Mouse (Mus musculus): ENCODE data around the gene Mrpl21. TPM values are rescaled to one million over a fixed set of nuclear protein-coding genes. Genes with fewer than 3 reads are reported as not detected.

The Mrpl21 gene
- polyA plus RNA-seq, 1 experiment from 2014 or later: 121 TPM

DNA sequence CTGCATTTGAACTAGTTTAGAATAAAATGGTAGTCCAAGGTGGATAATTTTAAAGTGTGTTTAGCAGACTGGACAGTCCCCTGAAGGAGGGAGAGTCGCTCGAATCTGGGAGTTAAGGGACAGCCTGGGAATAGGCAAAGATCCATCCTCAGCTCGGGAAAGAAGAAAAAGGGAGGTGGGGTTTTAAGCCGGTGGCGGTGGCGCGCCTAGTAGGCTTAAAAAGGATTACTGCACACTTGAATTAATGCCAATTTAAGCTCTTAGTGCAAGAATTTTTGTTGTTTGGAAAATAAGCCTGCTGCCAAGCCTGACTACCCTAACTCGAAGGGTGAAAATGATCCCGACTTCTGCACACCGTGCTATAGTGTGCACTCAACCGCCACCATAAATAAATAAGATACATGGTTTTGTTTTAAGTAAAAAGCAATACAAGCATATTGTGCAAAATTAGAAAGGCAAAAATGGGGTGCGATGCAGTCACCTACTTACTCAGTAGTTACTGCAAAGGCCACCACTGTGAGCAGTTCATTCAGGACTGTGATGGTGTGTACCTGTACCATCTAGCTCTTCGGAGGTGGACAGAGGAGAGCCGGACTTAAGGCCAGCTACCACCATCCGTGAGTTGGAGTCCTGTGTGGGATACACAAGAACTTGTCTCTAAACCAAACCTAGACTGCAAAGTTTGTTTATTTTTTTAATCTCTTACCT, 43.2 kb downstream of the Mrpl21 start:
- H3K4me2 ChIP-seq (ENCODE audit: low read depth): peak overlapping the region; percentile 78
- no peak for ATAC-seq (ENCODE audit: insufficient read depth, low FRiP score, low TSS enrichment)
- no peak overlapping the region for H3K9ac ChIP-seq (ENCODE audit: low read length)
- no peaks in the 10 kb centered on the region for H3K9me3 ChIP-seq (ENCODE audit: control insufficient read depth, low read length)
- 46% methylated on average over 15 of the region's 15 CpGs for WGBS
- H3K4me1 ChIP-seq (ENCODE audit: control insufficient read depth, insufficient read depth, low read length): peaks cover 8% of the 10 kb centered on the region; the same call in 1 of the 2 replicates
- no peaks in the 10 kb centered on the region for H3K36me3 ChIP-seq (ENCODE audit: control insufficient read depth, insufficient read depth, low read length)
- peak overlapping the region; percentile 34 for H3K4me3 ChIP-seq (ENCODE audit: low read depth, low read length)
- DNase-seq (ENCODE audit: low spot score): no peak
- no peak overlapping the region for H3K27ac ChIP-seq (ENCODE audit: low read depth, low read length)
- peaks cover 25% of the 10 kb centered on the region for H3K27me3 ChIP-seq (ENCODE audit: control insufficient read depth, insufficient read depth, low read length)

DNA sequence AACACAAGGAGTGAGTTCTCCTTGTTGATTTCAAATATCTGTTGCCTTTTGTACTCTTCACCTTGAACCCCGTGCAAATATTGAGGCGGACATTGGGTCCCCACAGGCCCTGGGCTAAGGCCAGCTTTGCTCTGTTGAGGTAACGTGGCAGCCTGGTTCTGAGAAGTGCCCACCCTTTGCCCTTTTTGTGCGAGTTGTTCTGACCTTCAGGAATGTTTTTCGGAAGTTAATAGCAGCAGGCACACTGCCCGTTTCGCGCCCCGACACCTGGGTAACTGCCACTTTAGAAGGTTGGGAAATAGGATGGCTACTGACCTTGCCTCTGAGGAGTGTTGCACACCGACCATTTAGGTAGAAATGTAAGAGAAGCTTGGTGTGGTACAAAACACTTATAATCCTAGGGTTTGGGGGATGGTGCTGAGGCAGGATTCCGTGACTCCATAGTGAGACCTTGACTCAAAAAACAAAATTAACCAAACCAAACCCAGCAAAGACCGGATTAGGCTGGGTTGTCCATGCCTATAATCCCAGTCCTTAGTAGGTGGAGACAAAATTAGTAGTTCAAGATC, 43.9 kb downstream of the Mrpl21 start:
- Histone ChIP-seq H3K9ac (ENCODE audit: low read length) (no peak overlapping the region), H3K27ac (ENCODE audit: low read depth, low read length) (no peak overlapping the region), H3K4me2 (ENCODE audit: low read depth) (no peak overlapping the region), H3K4me1 (ENCODE audit: control insufficient read depth, insufficient read depth, low read length) (peaks cover 8% of the 10 kb centered on the region; the same call in 1 of the 2 replicates), H3K4me3 (ENCODE audit: low read depth, low read length) (no peak overlapping the region), H3K27me3 (ENCODE audit: control insufficient read depth, insufficient read depth, low read length) (peaks cover 21% of the 10 kb centered on the region), H3K36me3 (ENCODE audit: control insufficient read depth, insufficient read depth, low read length) (no peaks in the 10 kb centered on the region), H3K9me3 (ENCODE audit: control insufficient read depth, low read length) (no peaks in the 10 kb centered on the region)
- DNase-seq (ENCODE audit: low spot score): no peak
- no peak for ATAC-seq (ENCODE audit: insufficient read depth, low FRiP score, low TSS enrichment)
- WGBS: 86% methylated on average over 12 of the region's 12 CpGs

DNA sequence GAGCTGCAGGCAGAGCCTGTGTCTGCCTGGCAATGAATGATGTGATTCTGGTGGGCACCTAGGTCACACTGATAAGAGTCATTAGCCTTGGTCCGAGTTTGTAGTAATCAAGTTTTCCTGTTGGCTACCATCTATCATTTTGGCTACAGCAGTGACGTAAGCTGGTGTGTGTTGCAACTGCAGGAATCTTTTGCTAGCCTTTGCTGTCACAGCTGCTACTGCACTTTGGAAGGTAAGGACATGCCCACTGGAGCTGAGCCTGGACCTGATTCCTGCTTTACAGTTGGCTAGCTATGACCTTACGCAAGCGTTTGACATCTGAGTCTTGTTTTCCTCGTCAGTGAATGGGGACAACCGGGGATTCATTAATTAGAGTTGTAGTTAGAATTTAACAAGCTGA, 50.5 kb downstream of the Mrpl21 start:
- ATAC-seq (ENCODE audit: insufficient read depth, low FRiP score, low TSS enrichment): no peak
- H3K9me3 ChIP-seq (ENCODE audit: control insufficient read depth, low read length): no peaks in the 10 kb centered on the region
- no peak overlapping the region for H3K27ac ChIP-seq (ENCODE audit: low read depth, low read length)
- H3K36me3 ChIP-seq (ENCODE audit: control insufficient read depth, insufficient read depth, low read length): no peaks in the 10 kb centered on the region
- no peaks in the 10 kb centered on the region for H3K27me3 ChIP-seq (ENCODE audit: control insufficient read depth, insufficient read depth, low read length)
- no peak overlapping the region for H3K9ac ChIP-seq (ENCODE audit: low read length)
- H3K4me3 ChIP-seq (ENCODE audit: low read depth, low read length): no peak overlapping the region
- no peaks in the 10 kb centered on the region for H3K4me1 ChIP-seq (ENCODE audit: control insufficient read depth, insufficient read depth, low read length)
- H3K4me2 ChIP-seq (ENCODE audit: low read depth): no peak overlapping the region
- WGBS: 81% methylated on average over 6 of the region's 6 CpGs
- no peak for DNase-seq (ENCODE audit: low spot score)

DNA sequence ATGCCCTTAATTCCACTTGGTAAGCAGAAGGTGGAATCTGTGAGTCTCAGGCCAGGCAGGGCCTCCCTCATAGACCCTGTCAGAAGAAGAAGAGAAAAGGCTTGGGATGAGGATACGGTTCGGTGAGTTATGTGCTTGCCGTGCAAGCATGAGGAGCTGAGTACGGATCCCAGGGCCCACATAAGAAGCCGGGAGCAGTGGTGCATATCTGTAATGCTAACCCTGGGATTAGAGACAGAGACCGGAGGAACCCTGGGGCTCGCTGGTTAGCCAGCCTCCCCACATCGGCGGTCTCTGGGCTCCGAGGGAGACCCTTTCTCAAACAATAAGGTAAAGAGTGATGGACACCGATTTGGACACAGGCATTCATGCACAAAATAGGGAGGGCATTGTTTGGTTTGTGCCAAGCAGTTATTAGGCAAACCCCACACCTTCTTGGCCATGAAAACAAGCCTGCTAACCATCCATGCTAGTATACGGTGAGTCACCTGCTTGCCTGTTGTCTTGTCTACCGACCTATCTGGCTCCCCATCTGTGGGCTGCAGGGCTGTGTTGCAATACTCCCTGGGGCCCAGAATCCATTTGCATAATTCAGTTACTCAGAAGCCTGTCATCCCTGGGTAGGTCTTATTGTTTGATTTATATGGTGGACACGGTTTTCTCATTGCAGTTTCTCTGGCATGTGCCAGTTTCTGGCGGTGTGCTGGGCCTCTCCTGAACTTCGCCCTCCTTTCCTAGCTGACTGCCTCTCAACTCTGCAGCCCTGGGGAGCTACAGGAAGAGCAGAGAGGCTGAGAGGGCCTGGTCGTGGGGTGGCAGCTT, 51.2 kb downstream of the Mrpl21 start:
- Histone ChIP-seq H3K27ac (ENCODE audit: low read depth, low read length) (no peak overlapping the region), H3K9ac (ENCODE audit: low read length) (no peak overlapping the region), H3K9me3 (ENCODE audit: control insufficient read depth, low read length) (no peaks in the 10 kb centered on the region), H3K36me3 (ENCODE audit: control insufficient read depth, insufficient read depth, low read length) (no peaks in the 10 kb centered on the region), H3K27me3 (ENCODE audit: control insufficient read depth, insufficient read depth, low read length) (no peaks in the 10 kb centered on the region), H3K4me1 (ENCODE audit: control insufficient read depth, insufficient read depth, low read length) (no peaks in the 10 kb centered on the region), H3K4me2 (ENCODE audit: low read depth) (no peak overlapping the region), H3K4me3 (ENCODE audit: low read depth, low read length) (no peak overlapping the region)
- WGBS: 74% methylated on average over 17 of the region's 17 CpGs
- DNase-seq (ENCODE audit: low spot score) (no peak), ATAC-seq (ENCODE audit: insufficient read depth, low FRiP score, low TSS enrichment) (no peak)

DNA sequence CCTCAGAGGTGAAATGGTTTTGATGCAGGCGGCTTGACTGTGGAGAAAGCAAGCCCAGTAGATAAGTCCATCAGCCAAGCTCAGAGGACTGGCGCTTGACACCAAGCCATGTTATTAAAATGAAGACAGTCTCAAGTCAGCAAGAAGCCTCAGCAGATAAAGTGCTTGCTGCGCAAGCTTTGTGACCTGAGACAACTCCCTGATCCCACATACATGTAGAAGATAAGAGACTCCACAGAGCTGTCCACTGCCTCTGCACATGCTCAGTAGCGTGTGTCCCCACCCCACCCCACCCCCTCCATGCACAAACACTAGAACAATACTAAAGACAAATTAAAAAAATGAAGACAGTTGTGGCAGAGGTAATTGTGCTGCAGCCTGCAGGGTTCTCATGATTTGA, 51.8 kb downstream of the Mrpl21 start:
- no peak overlapping the region for H3K4me3 ChIP-seq (ENCODE audit: low read depth, low read length)
- DNase-seq (ENCODE audit: low spot score) (no peak), ATAC-seq (ENCODE audit: insufficient read depth, low FRiP score, low TSS enrichment) (no peak)
- no peak overlapping the region for H3K9ac ChIP-seq (ENCODE audit: low read length)
- no peaks in the 10 kb centered on the region for H3K27me3 ChIP-seq (ENCODE audit: control insufficient read depth, insufficient read depth, low read length)
- no peak overlapping the region for H3K27ac ChIP-seq (ENCODE audit: low read depth, low read length)
- no peaks in the 10 kb centered on the region for H3K4me1 ChIP-seq (ENCODE audit: control insufficient read depth, insufficient read depth, low read length)
- no peak overlapping the region for H3K4me2 ChIP-seq (ENCODE audit: low read depth)
- WGBS: 86% methylated on average over 4 of the region's 4 CpGs
- no peaks in the 10 kb centered on the region for H3K9me3 ChIP-seq (ENCODE audit: control insufficient read depth, low read length)
- H3K36me3 ChIP-seq (ENCODE audit: control insufficient read depth, insufficient read depth, low read length): no peaks in the 10 kb centered on the region

DNA sequence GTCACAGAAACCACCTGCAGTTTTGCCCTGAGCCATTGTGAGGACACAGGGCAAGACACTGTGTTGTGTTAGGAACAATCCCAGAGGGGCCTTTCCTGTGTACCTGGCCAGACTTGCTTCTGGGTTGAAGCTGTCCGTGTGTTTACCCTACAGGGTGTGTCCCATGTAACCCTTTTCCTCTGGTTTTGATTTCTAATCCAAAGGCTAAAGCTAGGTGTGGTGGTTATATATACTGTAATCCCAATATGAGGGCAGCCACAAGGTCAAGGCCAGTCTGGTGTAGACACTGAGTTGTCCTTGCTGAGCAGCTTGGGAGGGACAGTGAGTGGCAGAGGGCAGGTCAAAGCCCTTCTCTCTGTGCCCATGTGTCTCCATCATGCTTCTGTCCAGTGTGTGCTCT, 53.2 kb downstream of the Mrpl21 start:
- no peak for ATAC-seq (ENCODE audit: insufficient read depth, low FRiP score, low TSS enrichment)
- H3K4me1 ChIP-seq (ENCODE audit: control insufficient read depth, insufficient read depth, low read length): no peaks in the 10 kb centered on the region
- 70% methylated on average over 1 of the region's 1 CpGs for WGBS
- no peak overlapping the region for H3K4me2 ChIP-seq (ENCODE audit: low read depth)
- H3K27me3 ChIP-seq (ENCODE audit: control insufficient read depth, insufficient read depth, low read length): no peaks in the 10 kb centered on the region
- H3K9me3 ChIP-seq (ENCODE audit: control insufficient read depth, low read length): no peaks in the 10 kb centered on the region
- no peak for DNase-seq (ENCODE audit: low spot score)
- no peak overlapping the region for H3K27ac ChIP-seq (ENCODE audit: low read depth, low read length)
- no peak overlapping the region for H3K4me3 ChIP-seq (ENCODE audit: low read depth, low read length)
- no peak overlapping the region for H3K9ac ChIP-seq (ENCODE audit: low read length)
- no peaks in the 10 kb centered on the region for H3K36me3 ChIP-seq (ENCODE audit: control insufficient read depth, insufficient read depth, low read length)

DNA sequence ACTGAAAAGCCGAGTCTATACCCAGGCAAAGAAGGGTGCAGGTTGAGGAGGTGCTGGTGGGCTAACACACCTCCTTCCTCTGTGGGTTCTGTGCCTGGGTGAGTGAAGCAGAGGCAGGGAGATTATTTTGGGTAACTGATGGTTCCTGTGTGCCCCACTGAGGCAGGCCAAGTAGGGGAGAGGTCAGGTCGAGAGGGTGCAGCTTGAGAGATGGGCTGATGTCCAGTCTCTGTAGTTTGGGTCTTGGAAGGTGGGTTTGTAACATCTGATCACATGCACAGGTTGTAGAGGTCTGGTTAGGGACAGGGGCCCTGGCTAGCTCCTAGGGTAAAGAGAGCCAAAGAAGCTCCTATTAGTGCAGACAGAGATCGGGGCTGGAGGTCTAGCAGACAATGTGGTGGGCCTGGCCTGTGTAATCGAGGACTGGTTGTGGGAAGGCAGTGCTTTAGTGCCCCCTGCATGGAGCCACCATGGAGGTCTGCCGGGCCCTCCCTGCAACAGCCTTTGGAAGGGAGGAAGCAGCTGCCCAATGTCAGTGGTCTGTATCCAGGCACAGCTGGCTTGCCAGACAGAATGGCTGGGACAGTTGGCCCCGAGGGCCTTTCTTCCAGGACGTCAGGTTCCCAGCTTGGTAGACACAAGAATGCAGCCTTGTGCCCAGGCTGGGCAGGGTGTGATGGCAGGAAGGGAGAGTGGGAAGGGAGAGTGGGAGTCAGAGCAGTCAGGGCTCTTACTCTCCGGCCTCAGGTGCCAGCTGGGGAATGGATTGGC, 54.0 kb downstream of the Mrpl21 start:
- 71% methylated on average over 8 of the region's 8 CpGs for WGBS
- DNase-seq (ENCODE audit: low spot score) (no peak), ATAC-seq (ENCODE audit: insufficient read depth, low FRiP score, low TSS enrichment) (no peak)
- Histone ChIP-seq H3K4me3 (ENCODE audit: low read depth, low read length) (no peak overlapping the region), H3K9me3 (ENCODE audit: control insufficient read depth, low read length) (no peaks in the 10 kb centered on the region), H3K27me3 (ENCODE audit: control insufficient read depth, insufficient read depth, low read length) (no peaks in the 10 kb centered on the region), H3K9ac (ENCODE audit: low read length) (no peak overlapping the region), H3K27ac (ENCODE audit: low read depth, low read length) (no peak overlapping the region), H3K36me3 (ENCODE audit: control insufficient read depth, insufficient read depth, low read length) (no peaks in the 10 kb centered on the region), H3K4me1 (ENCODE audit: control insufficient read depth, insufficient read depth, low read length) (no peaks in the 10 kb centered on the region), H3K4me2 (ENCODE audit: low read depth) (no peak overlapping the region)

DNA sequence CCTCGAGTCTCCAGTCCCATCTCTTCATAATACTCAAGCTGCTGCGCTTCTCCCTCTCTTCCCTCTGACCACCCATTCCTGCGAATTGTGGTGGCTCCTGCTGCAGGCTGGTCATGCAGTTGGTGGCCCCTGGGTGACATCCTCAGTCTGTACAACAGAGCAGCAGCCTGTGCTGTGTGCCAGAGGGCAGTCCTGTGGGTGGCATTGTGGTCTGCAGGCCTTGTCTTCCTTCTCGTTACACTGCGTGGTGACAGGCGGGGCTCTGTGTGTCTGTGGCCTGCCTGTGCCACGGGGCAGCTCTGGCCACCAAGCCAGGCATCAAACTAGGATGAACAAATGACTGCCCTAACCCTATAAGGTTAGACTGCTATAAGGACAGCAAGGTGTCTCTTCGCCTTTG, 56.5 kb downstream of the Mrpl21 start:
- Histone ChIP-seq H3K36me3 (ENCODE audit: control insufficient read depth, insufficient read depth, low read length) (no peaks in the 10 kb centered on the region), H3K27ac (ENCODE audit: low read depth, low read length) (no peak overlapping the region), H3K4me3 (ENCODE audit: low read depth, low read length) (no peak overlapping the region), H3K9me3 (ENCODE audit: control insufficient read depth, low read length) (no peaks in the 10 kb centered on the region), H3K4me1 (ENCODE audit: control insufficient read depth, insufficient read depth, low read length) (no peaks in the 10 kb centered on the region), H3K9ac (ENCODE audit: low read length) (no peak overlapping the region), H3K27me3 (ENCODE audit: control insufficient read depth, insufficient read depth, low read length) (no peaks in the 10 kb centered on the region), H3K4me2 (ENCODE audit: low read depth) (no peak overlapping the region)
- ATAC-seq (ENCODE audit: insufficient read depth, low FRiP score, low TSS enrichment): no peak
- DNase-seq (ENCODE audit: low spot score): no peak
- WGBS: 87% methylated on average over 8 of the region's 8 CpGs

Data from neural tube, embryonic 11.5 days (tissue).